Mouse (Mus musculus) lung, embryonic 14.5 days (tissue): ENCODE results near the gene Gbp7. TPM values are rescaled to one million over a fixed set of nuclear protein-coding genes. Genes with fewer than 3 reads are reported as not detected.
"Not testable (repeated sequence)": the region's sequence is repeated elsewhere in the genome, so short reads cannot be mapped to it uniquely, and the experiment has no call there.

ENCODE experiments used
- ATAC-seq: fragments of 200-750 bp; cut with Nextera tagmentation; 2 replicates; pipeline ENCODE4 v1.8.0; 2017; ENCODE audit warnings: mild to moderate bottlenecking, moderate TSS enrichment, moderate library complexity; ENCODE audit not compliant: insufficient read depth
- DNase-seq: peaks from one replicate; pipeline ENCODE4 v3.0.0-alpha.2; 2015
- H3K27ac ChIP-seq: fragments of 300-500 bp; sonication (generic); 2 replicates; pipeline ENCODE4 v1.5.1; 2014; ENCODE audit warnings: low read depth, mild to moderate bottlenecking, moderate library complexity
- H3K27me3 ChIP-seq: fragments of 300-500 bp; sonication (generic); 2 replicates; pipeline ENCODE4 v1.6.1; 2014; ENCODE audit warnings: low read length, control low read depth; ENCODE audit not compliant: insufficient read depth
- H3K36me3 ChIP-seq: fragments of 300-500 bp; sonication (generic); 2 replicates; pipeline ENCODE4 v1.6.1; 2014; ENCODE audit warnings: control low read depth; ENCODE audit not compliant: insufficient read depth
- H3K4me1 ChIP-seq: fragments of 300-500 bp; sonication (generic); 2 replicates; pipeline ENCODE4 v1.6.1; 2014; ENCODE audit warnings: antibody characterized with exemption, control low read depth; ENCODE audit not compliant: insufficient read depth
- H3K4me2 ChIP-seq: fragments of 300-500 bp; sonication (generic); 2 replicates; pipeline ENCODE4 v1.6.1; 2014; ENCODE audit warnings: mild to moderate bottlenecking
- H3K4me3 ChIP-seq: fragments of 300-500 bp; sonication (generic); 2 replicates; pipeline ENCODE4 v1.5.1; 2014; ENCODE audit warnings: low read depth, low read length
- H3K9ac ChIP-seq: fragments of 300-500 bp; sonication (generic); 2 replicates; pipeline ENCODE4 v1.6.1; 2014
- H3K9me3 ChIP-seq: fragments of 300-500 bp; sonication (generic); 2 replicates; pipeline ENCODE4 v1.6.1; 2016; ENCODE audit warnings: low read depth, low read length, control low read depth
- CTCF ChIP-seq: IDR thresholded peaks from 2 replicates; pipeline ENCODE4 v1.5.1; 2016; ENCODE audit warnings: antibody characterized with exemption, low read depth
- WGBS: fragments of 180-500 bp; shearing (Covaris S2); extraction: QIAGEN DNeasy Blood & Tissue Kit; methylation state at CpG from one replicate; pipeline ENCODE4 v1.1.7; 2014; 5-methylcytosine and 5-hydroxymethylcytosine counted together
- polyA plus RNA-seq: library from polyadenylated mRNA; unstranded; fragments of >200 nt; fragmentation: Nextera tagmentation; extraction: Ambion mirVana; gene quantifications from 2 replicates; pipeline ENCODE4 v1.2.1, GENCODE M21; 2014

Gbp7 gene
- polyA plus RNA-seq, 1 experiment from 2014 or later = 3.2 TPM

DNA sequence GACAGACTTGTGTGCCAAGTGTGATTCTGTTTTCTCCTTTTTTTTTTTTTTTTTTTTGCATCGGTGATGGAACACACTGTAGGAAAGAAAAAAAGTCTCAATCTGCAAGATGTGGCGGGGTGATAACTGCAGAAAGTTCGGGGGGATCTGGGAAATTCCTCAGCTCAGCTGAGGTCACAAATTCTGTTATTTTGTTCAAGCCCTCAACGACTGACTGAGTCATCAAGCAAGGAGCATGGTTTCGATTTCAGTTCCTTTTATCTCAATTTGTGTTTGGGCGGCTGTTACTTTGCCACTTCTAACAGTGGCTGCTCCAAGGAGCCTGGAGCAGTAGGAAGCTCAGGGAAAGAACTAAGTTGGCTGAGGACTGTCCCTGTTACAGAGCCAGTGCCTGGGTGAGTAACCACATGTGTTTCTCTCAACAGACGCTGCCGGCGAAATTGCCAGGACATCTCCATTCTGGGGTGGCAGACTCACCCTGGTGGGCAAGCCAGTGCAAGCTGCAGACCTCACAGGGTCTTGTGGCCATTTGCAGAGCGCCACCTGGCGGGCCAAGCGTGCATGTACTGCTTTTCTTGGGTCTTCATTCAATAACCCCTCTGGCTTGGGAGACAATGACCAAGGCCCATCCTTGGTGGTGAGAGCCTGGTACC is 30.3 kb downstream of the Gbp7 start:
- Histone ChIP-seq H3K4me1 (no peaks in the 10 kb centered on the region), H3K4me3 (peak overlapping the region; percentile 38), H3K4me2 (peak overlapping the region; percentile 61), H3K9ac (peak overlapping the region; percentile 4), H3K9me3 (no peaks in the 10 kb centered on the region), H3K27ac (peak overlapping the region; percentile 38; the same call in 1 of the 2 replicates), H3K27me3 (no peaks in the 10 kb centered on the region), H3K36me3 (no peaks in the 10 kb centered on the region)
- ATAC-seq (peak; percentile 93), DNase-seq (peak; percentile 93)
- peak; percentile 99 for TF ChIP-seq CTCF
- WGBS = 12% methylated on average over 12 of the region's 12 CpGs

DNA sequence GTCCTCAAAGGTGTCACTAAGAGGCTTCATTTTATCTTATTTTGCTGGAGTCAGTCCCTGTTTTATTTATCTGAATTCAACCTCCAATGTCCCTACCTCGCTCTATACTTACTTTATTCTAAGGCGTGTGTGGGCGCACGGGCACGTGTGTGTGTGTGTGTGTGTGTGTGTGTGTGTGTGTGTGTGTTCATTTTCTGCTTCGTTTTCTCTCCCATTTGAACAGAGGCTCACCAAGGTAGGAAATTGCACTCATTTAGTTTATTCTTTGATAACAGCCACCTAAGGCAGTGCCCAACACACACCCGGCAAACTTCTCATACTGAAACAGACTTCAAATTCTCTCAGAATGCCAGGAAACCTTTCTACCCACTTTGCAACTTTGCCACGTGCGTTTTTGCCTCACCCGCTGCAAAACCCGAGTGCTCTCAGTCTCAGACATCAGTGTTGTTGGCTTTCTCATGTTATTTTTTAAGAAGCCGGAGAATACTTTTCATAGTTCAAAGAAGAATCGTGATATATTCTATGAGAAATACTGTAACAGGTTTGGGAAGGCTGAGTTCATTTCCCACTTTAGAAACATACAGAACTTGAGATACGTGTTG is 31.0 kb downstream of the Gbp7 start:
- no peak for ATAC-seq
- no peak for TF ChIP-seq CTCF
- H3K4me2 ChIP-seq = peak overlapping the region; percentile 61; the same call in 1 of the 2 replicates

DNA sequence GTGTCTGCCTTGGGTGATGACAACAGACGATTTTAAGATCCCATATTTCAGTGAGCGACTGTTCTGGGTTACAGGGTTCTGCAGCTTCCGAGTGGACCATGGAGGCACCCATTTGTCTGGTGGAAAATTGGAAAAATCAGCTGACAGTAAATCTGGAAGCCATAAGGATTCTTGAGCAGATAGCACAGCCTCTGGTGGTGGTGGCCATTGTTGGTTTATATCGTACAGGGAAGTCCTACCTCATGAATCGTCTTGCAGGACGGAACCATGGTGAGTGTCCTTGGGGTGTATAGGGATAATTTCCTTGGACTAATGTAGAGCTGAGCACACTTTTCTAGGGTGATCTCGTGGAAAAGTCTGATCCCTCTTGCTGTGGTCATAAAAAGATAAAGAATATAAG is 31.5 kb downstream of the Gbp7 start:
- no peak overlapping the region for H3K4me2 ChIP-seq
- H3K27me3 ChIP-seq = no peaks in the 10 kb centered on the region
- no peaks in the 10 kb centered on the region for H3K9me3 ChIP-seq
- TF ChIP-seq CTCF = no peak
- no peak overlapping the region for H3K4me3 ChIP-seq
- no peak overlapping the region for H3K27ac ChIP-seq
- H3K9ac ChIP-seq = no peak overlapping the region
- DNase-seq = no peak
- H3K36me3 ChIP-seq = no peaks in the 10 kb centered on the region
- no peak for ATAC-seq
- no peaks in the 10 kb centered on the region for H3K4me1 ChIP-seq
- WGBS = 75% methylated on average over 7 of the region's 7 CpGs

More for the DNA sequence above, 31.0 kb downstream of the Gbp7 start:
- Histone ChIP-seq H3K9ac (no peak overlapping the region), H3K36me3 (no peaks in the 10 kb centered on the region), H3K4me3 (no peak overlapping the region), H3K4me1 (no peaks in the 10 kb centered on the region), H3K27me3 (no peaks in the 10 kb centered on the region), H3K27ac (no peak overlapping the region), H3K9me3 (no peaks in the 10 kb centered on the region)
- 83% methylated on average over 14 of the region's 14 CpGs for WGBS
- no peak for DNase-seq

DNA sequence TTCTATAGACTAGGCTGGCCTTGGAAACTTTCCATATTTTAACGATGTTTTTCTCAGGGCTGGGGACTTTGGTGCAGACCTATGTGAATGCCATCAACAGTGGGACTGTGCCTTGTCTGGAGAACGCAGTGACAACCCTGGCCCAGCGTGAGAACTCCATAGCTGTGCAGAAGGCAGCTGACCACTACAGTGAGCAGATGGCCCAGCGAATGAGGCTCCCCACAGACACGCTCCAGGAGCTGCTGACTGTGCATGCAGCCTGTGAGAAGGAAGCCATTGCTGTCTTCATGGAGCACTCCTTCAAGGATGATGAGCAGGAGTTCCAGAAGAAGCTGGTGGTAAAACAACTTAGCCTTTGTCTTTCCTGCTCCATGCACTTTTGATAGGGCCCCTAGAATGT is 37.3 kb downstream of the Gbp7 start:
- not testable (repeated sequence) for ATAC-seq, H3K27me3 ChIP-seq, H3K36me3 ChIP-seq, H3K9ac ChIP-seq, H3K4me2 ChIP-seq, H3K9me3 ChIP-seq, H3K4me1 ChIP-seq, H3K27ac ChIP-seq, DNase-seq, H3K4me3 ChIP-seq
- WGBS = 66% methylated on average over 5 of the region's 5 CpGs

DNA sequence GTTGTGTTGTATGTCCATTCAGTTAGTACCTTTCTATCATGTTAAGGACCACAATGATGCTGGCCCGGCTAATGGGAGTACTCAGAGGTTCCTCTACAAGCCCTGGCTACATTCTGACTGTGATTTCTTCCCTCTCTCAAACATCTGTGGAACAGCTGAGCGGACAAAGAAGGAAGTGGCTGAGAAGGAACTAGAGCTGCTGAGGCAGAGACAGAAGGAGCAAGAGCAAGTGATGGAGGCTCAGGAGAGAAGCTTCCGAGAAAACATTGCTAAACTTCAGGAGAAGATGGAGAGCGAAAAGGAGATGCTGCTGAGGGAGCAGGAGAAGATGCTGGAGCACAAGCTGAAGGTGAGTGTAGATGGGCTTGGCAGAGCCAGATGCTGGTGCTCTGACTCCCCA is 40.6 kb downstream of the Gbp7 start:
- Histone ChIP-seq H3K36me3 (no peaks in the 10 kb centered on the region), H3K4me2 (no peak overlapping the region), H3K4me3 (no peak overlapping the region), H3K9me3 (no peaks in the 10 kb centered on the region), H3K9ac (no peak overlapping the region), H3K4me1 (no peaks in the 10 kb centered on the region), H3K27ac (no peak overlapping the region), H3K27me3 (no peaks in the 10 kb centered on the region)
- no peak for TF ChIP-seq CTCF
- DNase-seq = no peak
- no peak for ATAC-seq
- 87% methylated on average over 4 of the region's 4 CpGs for WGBS

DNA sequence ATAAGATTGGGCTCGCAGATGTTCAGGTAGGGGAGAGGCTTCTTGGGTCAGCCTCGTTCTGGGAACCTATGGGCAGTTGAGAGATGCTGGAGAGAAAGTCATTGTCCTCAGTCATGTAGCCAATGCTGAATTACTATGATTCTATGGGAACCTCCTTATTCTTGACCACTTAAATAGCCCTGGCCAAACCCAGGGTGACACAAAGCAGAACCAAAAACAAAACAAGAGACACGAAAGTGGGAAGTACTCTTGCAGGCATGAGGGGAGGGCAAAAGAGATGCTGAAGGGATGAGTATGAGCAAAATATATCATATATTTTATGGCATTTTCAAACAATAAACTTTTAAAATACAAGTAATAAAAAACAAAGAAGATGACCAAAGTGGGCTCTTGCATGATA is 47.0 kb downstream of the Gbp7 start:
- Histone ChIP-seq H3K27ac (no peak overlapping the region), H3K9me3 (no peaks in the 10 kb centered on the region), H3K27me3 (no peaks in the 10 kb centered on the region), H3K36me3 (no peaks in the 10 kb centered on the region), H3K4me1 (no peaks in the 10 kb centered on the region), H3K4me2 (no peak overlapping the region), H3K9ac (no peak overlapping the region), H3K4me3 (no peak overlapping the region)
- 69% methylated on average over 3 of the region's 3 CpGs for WGBS
- ATAC-seq (no peak), DNase-seq (no peak)
- no peak for TF ChIP-seq CTCF

DNA sequence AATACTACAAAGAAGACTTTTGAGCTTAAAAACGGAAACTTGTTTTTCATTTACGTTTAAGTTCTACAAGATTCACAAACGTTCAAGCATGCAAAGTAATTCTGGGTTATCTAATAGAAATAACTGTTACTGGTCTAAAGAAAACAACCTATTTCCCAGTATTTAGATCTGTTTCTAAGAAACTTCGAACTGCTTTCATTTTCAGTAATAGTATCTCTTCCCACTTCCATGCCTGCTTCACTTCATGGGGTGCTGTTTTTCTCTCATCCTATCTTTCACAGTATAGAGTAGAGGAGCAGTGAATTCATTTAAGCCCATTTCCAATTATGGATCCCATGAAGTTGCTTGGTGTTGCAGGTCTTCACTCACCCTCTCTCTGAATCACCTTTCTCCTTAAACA is 48.2 kb downstream of the Gbp7 start:
- DNase-seq (no peak), ATAC-seq (no peak)

More for the DNA sequence above, 48.2 kb downstream of the Gbp7 start:
- TF ChIP-seq CTCF = no peak
- no peaks in the 10 kb centered on the region for H3K27me3 ChIP-seq
- no peak overlapping the region for H3K9ac ChIP-seq
- no peaks in the 10 kb centered on the region for H3K4me1 ChIP-seq
- H3K36me3 ChIP-seq = no peaks in the 10 kb centered on the region
- no peak overlapping the region for H3K4me3 ChIP-seq
- H3K4me2 ChIP-seq = no peak overlapping the region
- no peak overlapping the region for H3K27ac ChIP-seq
- H3K9me3 ChIP-seq = no peaks in the 10 kb centered on the region
- WGBS = 82% methylated on average over 4 of the region's 4 CpGs
